Mouse (Mus musculus) layer of hippocampus, postnatal 25 days (tissue): Measurements from ENCODE around the gene Skp1a. TPM values are rescaled to one million over a fixed set of nuclear protein-coding genes. Genes with fewer than 3 reads are reported as not detected.
A peak's percentile ranks its signal among the peaks of the same experiment; 100 is the strongest.

Experiments used
- DNase-seq, 2 experiments: peaks; one replicate each; pipeline ENCODE4 v3.0.0; 2022; ENCODE audit warnings: mixed read lengths in 2 of 2, low spot score in 1 of 2; ENCODE audit errors: extremely low spot score in 1 of 2
- total RNA-seq, 2 experiments: library from RNA; stranded (reverse); gene quantifications; 2 replicates each; pipeline ENCODE4 v1.2.3; 2021

The Skp1a gene
- total RNA-seq, 2 experiments from 2014 or later: 448 to 507 TPM

DNA sequence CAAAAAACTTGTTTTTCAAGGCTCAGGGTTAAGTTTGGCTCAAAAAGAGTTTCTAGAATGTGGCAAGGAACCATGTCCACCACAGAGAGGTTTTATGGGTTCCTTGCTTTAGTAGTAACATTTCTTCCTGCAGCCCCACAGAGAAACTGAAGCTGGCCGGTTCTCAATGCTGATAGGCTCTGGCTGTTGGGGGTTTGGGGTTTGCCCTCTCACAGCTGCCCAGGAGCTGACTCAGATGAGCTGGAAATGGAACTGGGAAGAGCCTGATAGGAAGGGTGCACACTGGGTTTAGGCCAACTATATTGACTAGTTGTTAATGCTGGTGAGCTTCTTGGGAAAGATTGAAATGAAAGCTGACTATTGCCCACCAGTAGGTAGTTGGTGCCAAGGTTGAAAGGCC, 20.9 kb downstream of the Skp1a start:
- DNase-seq: no peak

DNA sequence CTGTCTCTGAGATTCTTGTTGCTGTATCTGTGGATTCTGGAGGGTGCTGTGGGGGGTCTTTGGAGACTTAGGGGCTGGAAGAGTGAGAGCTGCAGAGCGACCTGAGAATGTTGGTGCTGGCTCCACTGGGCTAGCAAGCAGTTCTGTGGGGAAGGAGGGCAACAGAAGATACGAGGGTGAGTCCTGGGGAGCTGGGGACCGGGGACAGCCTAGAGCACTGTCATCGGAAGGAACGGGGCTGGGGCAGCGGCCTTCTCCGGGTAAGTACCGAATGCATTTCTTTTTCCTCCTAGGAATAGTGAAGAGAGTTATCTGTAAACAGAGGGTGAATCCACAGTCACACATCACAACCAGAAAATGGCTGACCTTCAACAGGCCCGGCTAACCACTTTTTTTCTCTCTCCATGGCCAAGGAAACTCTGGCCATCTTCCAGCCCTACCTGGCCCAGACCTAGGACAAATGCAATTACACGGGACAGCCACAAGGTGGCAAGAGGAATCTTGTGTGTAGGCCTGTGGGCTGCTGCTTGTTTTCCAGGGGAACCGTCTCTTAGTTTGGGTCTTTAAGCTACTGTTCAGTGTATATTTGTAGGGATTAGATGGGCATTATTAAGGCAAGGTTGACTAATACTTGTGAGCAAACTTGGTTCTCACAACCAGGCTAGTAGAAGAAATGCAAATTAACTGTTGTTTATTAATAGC, 22.0 kb downstream of the Skp1a start:
- peak; percentile 30 to 44 for DNase-seq

DNA sequence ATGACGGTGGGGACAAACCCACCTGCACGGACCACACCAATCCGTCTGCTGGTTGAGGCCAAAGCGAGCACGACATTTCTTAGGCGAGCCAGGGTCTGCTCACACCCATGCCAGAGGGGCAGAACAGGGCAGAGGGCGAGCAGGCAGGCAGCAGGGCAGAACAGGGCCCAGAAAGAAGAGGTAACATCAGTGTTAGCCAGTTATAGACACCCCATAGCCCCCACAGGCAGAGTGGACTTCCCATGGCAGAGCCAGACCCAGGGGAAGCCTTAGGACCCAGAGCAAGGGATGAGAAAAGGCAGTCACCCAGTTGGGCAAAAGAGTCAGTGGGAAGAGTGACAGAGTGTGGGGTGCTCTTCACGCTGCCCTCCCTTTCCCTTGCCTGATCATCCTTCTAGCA, 23.3 kb downstream of the Skp1a start:
- no peak for DNase-seq

DNA sequence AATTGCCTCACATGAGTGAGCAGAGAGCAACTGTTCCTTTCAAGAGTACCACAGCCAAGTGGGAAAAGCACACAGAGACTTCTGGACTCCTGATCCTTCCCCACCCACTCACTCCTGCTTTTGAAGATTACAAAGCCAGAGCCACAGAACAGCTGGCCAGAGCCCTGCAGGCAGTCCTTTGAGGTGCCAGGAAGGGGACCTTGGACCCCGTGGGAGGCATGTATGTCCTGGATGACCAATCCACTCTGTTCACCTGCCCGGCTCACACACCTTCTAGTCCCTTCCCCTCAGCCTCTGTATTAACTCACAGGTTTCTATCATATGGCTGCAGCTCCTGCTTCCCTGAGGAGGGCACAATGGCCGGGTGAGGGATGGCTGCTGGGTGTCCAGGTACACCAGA, 25.6 kb downstream of the Skp1a start:
- no peak for DNase-seq

DNA sequence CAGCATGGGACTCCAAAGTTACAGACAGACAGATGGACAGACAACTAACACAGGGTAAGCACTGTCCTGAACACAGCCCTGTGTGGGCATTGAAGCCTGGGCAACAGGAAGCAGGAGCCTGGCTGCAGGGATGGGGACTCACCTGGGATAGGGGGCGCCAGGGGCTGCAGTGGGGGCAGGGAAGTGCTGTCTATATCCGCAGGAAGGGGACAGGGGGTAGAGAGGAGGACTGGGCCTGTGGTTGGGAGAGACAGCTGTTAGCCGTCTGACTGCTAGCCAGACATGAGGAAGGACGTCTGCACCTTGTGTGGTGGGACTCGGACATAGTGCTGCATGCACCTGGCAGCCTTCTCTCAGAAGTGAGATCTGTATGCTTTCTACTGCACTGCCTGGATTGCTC, 26.9 kb downstream of the Skp1a start:
- DNase-seq: no peak

DNA sequence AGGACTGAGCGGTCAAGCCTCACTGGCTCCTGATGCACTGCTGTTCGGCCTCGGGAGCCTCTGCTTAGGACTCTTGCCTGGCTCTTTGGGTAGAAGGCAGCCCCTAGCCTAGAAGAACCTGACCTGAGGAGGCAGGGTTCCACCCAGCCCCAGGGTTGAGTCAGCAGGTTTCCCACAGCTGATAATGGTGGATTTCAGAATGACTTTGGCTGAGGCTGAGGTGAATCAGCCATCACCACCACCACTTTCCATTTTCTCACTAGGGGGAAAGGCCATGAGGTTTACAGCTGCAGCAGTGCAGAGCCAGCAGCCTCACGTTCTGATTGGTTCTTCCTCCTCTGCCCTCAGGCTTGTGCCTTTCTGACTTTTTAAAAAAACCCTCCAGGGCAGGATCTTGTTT, 29.1 kb downstream of the Skp1a start:
- no peak for DNase-seq

DNA sequence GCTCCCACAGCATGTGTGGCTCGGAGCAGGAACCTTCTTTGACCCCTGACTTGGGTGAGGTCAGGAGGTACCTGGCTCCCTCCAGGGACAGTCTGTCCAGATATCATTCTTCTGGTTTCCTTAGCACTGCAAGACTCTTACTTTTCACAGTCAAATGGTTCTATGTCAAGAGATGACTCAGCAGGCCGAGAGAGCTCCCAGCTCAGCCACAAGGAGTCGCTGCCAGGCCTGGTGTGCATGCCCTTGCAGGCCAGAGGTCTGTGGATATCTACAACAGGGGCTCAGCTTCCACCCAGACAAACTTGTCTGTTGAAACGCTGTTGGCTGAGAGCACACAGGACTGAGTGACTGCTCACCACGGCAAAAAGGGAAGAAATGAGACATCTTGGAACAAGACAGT, 30.1 kb downstream of the Skp1a start:
- DNase-seq: no peak

DNA sequence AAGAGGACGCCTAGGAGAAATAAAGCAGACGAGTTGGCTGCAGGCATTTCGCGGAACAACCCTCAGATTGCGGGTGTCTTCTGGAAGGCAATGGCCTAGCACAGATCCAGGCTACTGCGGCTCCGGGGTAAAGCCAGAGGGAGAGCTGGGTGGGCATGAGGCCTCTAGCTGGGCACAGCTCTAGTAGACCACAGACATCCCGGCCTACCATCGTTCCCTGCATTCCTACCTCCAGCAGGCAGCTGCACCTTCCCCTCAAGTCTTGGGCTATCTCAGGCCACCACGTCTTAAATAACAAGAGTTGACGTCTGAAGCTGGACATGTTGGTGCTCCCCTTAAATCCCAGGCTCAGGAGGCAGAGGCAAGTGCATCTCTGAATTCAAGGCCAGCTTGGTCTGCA, 30.5 kb downstream of the Skp1a start:
- no peak for DNase-seq

DNA sequence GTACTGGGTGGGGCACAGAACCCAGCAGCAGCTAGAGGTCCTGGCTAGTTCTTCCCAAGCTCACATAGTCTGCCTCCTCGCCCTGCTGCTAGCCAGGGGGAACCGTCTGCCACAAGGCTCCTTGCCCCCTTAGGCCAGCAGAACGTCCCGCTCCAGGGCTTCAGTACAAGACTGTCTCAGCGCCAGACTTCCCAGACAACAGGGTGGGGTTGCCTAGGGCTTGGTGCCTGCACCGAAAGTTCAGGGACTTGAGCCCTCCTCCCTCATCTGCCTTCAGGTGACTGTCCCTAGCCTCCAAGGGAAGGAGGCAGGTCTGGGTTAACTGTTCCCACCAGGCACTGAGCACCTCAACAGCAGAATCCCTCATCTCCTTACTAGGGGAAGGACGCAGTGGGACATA, 33.1 kb downstream of the Skp1a start:
- no peak for DNase-seq

DNA sequence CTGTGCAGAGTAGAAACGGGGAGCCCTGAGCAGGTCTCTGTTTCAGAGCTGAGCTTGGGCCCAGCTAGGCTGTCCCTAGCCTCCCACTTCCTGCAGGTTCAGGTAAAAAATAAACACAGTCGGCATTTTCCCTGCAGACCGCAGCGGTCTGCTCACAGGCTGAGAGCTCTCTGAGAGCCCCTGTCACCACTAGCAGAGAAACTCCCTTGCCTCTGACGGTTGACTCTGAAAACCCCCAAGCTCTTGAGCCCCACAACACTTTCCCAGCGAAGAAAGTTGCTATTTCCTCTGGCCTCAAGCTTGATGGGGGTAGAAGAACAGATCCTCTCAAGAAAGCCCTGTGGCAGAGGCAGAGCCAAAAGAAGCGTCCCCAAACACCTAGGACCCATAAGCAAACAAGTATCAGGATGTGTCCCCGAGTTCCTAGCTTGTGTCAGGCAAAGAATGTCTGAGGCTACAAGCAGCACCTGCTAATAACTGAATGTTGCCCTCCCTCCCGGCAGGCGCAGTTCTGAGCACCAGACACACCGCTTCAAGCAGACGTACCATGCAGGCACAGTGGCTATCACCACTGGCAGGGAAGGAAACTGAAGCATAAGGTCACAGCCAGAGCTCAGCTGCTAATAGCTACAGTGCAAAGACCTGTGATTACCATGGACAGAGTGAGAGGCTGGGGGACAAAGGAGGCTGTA, 34.0 kb downstream of the Skp1a start:
- DNase-seq: no peak

DNA sequence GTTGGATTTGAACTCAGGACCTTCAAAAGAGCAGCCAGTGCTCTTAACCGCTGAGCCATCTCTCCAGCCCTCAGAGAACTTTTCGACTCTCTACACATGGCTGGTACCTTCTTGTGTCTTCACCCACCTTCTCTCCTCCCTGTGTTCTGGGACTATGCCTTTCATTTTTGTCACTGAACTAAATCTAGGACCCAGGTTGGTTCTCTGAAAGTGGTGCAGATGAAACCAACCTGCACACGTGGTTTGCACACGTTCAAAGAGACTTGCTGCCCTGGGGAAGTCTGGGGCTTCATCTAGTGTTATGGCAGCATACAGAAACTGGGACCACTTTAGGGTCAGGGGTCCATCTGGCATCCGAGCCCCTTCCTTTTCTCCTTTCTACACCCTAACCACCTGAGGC, 35.5 kb downstream of the Skp1a start:
- no peak for DNase-seq

DNA sequence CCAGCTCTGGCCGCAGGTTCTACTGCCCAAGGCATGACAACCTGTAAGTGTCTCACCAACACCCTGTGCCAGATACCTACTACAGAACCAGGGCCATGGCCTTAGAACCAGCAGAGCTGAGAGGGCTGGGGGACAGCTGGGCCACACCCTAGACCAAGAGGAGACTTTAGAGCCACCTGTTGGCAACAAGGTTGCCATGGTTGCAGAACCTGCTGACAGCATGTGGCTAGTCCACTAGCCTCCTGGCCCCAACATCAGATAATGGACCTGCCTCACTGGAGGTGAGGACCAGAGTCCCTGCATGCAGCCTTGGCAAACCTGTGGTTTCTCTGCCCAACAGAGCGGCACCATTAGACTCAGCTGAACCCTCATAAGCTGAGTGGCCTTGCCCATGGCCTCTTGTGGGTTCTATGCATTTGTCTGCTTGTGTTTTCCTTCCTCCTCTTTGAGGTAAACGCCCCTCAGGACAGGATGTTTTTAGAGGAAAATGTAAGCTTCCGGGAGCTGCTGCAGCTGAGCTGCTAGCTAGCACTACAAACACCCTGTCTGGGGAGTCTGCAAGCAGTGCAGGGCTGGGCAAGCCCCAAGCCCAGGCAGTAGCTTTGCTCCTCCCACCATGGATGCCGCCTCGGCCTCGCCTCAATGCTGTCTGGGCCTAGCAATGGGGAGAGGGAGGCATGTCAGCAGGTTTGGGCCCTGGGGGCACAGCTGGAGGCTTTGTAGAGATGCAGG, 36.5 kb downstream of the Skp1a start:
- DNase-seq: no peak

DNA sequence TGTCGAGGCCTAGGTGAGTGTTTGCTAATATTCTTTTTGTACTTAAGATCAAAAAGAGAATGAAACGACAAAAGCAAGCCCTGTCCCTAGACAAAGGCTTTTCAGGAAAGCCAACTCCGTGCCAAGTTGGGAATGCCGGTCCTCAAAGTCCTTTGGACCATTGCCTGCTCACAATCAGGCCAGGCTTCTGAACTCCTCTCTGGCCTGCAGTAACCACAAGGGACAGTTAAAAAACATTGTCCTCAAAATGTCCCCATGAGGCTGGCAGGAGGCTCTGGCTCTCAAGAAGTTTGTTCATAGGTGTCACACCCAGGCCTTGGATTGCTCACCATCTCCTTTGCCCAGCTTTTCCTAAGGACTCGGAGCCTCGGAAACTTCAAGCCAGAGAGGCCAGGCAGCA, 38.0 kb downstream of the Skp1a start:
- DNase-seq: no peak

DNA sequence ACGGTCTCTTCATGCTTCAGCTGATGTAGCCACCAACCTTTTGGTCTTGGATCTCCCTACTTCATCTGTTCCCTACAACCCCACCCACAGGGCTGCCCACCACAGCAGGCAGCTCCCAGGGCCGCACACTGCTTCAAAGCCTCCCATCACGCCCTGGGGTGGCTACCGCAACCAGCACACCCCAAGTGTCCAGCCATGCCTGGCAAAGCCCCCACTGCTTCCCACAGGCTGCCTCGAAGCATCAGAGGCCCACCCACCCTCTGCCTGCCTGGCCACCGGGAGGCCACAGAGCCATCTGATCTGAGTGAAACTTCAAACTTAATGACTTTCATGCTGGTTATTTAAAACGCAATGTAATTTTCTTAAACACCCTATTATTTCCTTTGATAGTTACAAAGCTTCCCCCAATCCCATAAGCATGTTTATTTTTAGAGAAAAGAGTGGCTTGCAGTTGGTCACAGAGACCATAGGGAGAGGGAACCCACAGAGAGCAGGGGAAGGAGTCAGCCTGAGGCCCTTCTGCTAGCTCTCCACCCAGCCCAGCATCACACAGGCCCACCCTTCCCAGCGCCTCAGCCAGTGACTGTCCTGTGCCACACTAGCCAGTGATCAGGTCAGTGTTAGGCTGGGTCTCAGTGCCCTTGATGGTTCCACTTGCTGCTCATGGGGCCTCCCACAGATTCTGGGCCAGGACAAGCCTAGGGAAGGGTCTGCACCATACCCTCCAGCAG, 40.1 kb downstream of the Skp1a start:
- DNase-seq: no peak

DNA sequence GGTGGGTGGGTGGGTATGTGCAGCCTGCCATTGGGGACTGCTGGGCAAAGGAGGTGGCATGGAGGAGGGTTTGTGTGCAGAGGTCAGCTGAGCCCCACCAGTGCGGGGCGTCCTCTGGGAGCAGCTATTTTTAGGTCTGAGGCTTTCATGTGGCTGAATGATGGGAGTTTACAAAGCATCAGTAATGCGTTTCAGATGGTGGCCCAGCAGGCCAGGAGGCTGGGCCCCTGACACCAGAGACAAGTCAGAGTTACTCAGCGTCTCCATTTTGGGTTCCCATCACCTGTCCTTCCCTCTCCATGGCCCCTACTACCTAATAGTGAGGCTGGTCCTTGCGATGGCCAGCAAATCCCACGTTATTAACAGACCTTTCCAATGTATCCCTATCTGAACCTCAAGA, 40.8 kb downstream of the Skp1a start:
- DNase-seq: no peak

DNA sequence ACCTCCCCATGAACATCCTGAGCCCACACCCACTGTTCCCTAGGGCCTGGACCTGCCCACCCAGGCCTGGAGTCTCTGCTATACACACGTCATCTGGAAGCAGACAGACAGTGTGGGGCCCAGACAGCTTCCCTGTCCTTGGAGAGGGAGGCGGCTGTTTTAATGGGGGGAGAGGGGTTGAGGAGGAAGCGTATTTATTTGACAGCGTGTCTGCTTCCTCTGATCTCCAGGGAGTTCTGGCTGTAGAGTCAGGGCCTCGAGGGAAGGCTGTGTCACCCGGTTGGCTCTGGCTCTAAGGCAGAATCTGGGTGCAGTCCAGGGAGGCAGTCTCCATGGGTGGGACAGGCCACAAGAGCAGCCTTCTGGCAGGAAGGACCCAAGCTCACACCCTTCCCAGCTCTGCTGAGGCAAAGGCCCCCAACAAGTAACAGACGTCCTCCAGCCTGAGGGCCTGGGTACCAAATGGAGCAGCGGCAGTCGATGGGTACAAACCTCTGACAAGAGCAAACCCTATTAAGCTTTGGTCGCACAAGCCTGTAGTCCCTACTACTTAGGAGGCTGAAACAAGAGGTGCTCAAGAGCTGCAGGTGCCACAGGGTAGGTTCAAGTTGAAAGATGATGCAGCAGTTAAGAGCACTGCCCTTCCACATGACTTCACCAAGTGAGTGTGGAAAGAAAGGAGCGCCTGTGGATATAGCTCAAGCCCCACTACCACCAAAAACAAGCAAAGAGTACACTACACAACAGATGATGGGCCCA, 41.6 kb downstream of the Skp1a start:
- no peak for DNase-seq

DNA sequence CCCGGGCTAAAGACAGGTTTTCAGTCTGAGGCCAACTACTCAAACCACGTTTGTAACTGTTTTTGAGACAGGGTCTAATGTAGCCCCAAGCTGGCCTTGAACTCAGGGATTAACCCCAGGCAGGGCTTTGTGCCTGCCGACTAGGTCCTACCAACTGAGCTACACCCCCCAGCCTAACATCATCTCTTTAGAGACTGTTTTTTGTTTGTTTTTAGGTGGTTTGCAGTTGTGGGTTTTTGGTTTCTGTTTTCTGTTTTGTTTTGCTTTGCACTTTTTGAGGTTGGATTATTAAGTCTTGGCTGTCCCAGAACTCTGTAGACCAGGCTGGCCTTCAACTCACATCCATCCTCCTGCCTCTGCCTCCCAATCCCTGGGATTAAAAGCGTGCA, 42.1 kb downstream of the Skp1a start:
- DNase-seq: no peak

DNA sequence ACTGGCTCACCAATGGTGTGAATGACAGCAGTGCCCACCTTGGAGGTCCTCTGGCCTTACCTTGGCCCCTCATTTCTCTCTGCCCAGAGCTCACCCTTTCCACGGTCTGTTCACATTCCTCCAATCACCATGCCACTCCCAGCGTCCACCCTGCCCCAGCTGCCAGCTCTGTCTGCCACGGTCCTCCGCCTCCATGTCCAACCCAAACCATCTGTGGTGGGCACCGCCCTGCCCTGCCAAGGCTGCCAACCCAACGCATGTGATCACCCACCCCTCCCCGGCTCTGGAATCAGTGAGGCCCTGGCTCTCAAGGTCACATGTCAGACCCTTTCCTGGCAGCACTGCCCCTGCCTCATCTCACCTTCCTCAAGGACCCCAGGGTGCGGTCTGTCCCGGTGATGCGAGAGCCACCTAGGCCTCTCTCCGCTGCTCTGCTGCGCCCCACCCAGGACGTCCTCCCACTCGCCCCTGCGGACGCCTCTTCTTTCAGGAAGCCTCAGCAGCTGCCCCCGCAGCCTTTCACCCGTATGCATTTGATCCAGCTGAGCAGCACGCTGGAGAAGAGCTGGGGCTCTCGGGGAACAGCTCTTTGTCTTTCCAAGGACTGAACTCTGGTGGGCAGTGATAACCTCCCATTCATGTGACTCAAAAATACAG, 42.8 kb downstream of the Skp1a start:
- no peak for DNase-seq

DNA sequence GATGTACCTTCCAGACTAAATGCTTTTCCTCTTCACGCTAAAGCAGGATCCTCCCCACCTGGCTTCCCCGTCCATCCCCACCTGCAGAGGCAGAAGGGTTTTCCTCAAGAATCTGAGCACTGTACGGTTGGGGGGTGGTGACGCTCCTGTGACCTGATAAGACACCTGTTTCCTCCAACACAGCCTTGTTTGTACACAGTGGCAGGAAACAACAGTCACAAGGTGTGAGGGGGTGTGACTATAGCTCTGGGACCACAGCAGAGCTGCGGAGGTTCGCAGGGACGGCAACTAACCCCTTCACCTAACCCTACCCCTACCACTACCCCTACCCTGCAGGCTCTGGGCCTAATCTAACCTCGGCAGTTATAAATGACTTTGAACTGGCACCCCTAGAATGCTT, 43.6 kb downstream of the Skp1a start:
- no peak for DNase-seq
